Mouse (Mus musculus): Measurements from ENCODE around the gene Tor3a. TPM values are rescaled to one million over a fixed set of nuclear protein-coding genes. Genes with fewer than 3 reads are reported as not detected.
"Not testable (repeated sequence)": the region's sequence is repeated elsewhere in the genome, so short reads cannot be mapped to it uniquely, and the experiment has no call there.

The Tor3a gene
- polyA plus RNA-seq, 1 experiment from 2014 or later: 19.9 TPM

GRCm38 (mm10) chr1:156667141-156667926 lies 6.8 kb downstream of the Tor3a start:
- H3K4me2 ChIP-seq (ENCODE audit: low read length): no peak overlapping the region
- TF ChIP-seq CTCF (IDR thresholded peaks at IDR 0.05; ENCODE audit: low read depth): no peak
- no peaks in the 10 kb centered on the region for H3K4me1 ChIP-seq (replicated peaks; ENCODE audit: insufficient read depth, low read length)
- H3K9me3 ChIP-seq (replicated peaks; ENCODE audit: low read length): no peaks in the 10 kb centered on the region
- no peaks in the 10 kb centered on the region for H3K36me3 ChIP-seq (ENCODE audit: insufficient read depth, low read length)
- no peak for ATAC-seq (replicated peaks; ENCODE audit: low FRiP score, low read depth)
- no peak overlapping the region for H3K4me3 ChIP-seq (replicated peaks; ENCODE audit: low read depth, low read length)
- WGBS: 87% methylated on average over 23 of the region's 23 CpGs
- no peak for DNase-seq (ENCODE audit: low spot score)
- H3K9ac ChIP-seq (ENCODE audit: low read depth, low read length): no peak overlapping the region
- H3K27ac ChIP-seq: no peak overlapping the region
- no peaks in the 10 kb centered on the region for H3K27me3 ChIP-seq (ENCODE audit: insufficient read depth, low read length)

GRCm38 (mm10) chr1:156665777-156666176 lies 8.4 kb downstream of the Tor3a start:
- ATAC-seq (replicated peaks; ENCODE audit: low FRiP score, low read depth) (no peak), DNase-seq (ENCODE audit: low spot score) (no peak)
- no peak for TF ChIP-seq CTCF (IDR thresholded peaks at IDR 0.05; ENCODE audit: low read depth)
- WGBS: 92% methylated on average over 8 of the region's 8 CpGs
- Histone ChIP-seq H3K4me1 (replicated peaks; ENCODE audit: insufficient read depth, low read length) (no peaks in the 10 kb centered on the region), H3K9ac (ENCODE audit: low read depth, low read length) (no peak overlapping the region), H3K4me2 (ENCODE audit: low read length) (no peak overlapping the region), H3K9me3 (replicated peaks; ENCODE audit: low read length) (no peaks in the 10 kb centered on the region), H3K27me3 (ENCODE audit: insufficient read depth, low read length) (no peaks in the 10 kb centered on the region), H3K36me3 (ENCODE audit: insufficient read depth, low read length) (no peaks in the 10 kb centered on the region), H3K27ac (no peak overlapping the region), H3K4me3 (replicated peaks; ENCODE audit: low read depth, low read length) (no peak overlapping the region)

- 71% methylated on average over 20 of the region's 21 CpGs for WGBS
- not testable (repeated sequence) for ATAC-seq (replicated peaks; ENCODE audit: low FRiP score, low read depth)
Measured at GRCm38 (mm10) chr1:156660660-156661236, 13.4 kb downstream of the Tor3a start.

DNA sequence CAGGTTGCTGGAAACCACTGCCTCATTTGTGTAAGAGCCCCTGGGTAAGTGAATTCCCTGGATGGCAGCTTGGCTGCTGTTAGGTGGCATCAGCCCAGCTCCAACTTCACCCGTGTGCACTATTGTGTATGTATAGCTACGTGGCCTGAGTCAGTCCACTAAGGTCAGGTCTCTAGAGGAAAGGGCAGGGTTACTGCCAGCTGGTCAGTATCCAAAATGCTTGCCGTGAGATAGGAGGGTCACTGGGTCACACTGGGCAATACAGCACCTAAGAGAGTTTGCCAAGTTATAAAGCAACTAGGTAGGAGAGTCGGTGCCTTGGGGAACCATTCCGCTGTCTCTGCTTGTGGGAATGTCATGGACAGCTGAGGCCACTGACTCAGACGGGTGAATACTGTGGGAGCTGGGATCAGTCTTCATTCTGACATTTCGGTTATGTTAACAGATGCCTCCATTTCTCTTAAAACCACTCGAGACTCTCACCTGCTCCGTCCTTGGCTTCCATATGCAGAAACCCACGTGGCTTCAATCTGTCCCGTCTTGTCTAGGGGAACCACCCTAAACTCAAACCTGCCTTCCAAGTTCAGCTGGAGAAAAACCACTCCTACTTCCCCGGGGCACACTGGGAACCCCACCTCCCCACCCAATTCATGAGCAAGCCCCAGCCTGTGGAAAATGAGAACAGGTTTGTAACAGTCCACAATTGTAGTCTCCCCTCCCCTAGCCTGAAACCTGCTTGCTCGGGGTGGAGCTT lies 14.1 kb downstream of the Tor3a start:
- H3K4me3 ChIP-seq (replicated peaks; ENCODE audit: low read depth, low read length): no peak overlapping the region
- no peak overlapping the region for H3K9ac ChIP-seq (ENCODE audit: low read depth, low read length)
- H3K4me1 ChIP-seq (replicated peaks; ENCODE audit: insufficient read depth, low read length): no peaks in the 10 kb centered on the region
- ATAC-seq (replicated peaks; ENCODE audit: low FRiP score, low read depth) (no peak), DNase-seq (ENCODE audit: low spot score) (no peak)
- no peak for TF ChIP-seq CTCF (IDR thresholded peaks at IDR 0.05; ENCODE audit: low read depth)
- no peaks in the 10 kb centered on the region for H3K27me3 ChIP-seq (ENCODE audit: insufficient read depth, low read length)
- H3K36me3 ChIP-seq (ENCODE audit: insufficient read depth, low read length): 0 out of 2 replicates have a peak, but pooled peaks cover 3% of the 10 kb centered on the region
- 68% methylated on average over 13 of the region's 13 CpGs for WGBS
- no peak overlapping the region for H3K4me2 ChIP-seq (ENCODE audit: low read length)
- no peaks in the 10 kb centered on the region for H3K9me3 ChIP-seq (replicated peaks; ENCODE audit: low read length)
- no peak overlapping the region for H3K27ac ChIP-seq

More at GRCm38 (mm10) chr1:156660660-156661236, 13.4 kb downstream of the Tor3a start:
- not testable (repeated sequence) for H3K27me3 ChIP-seq (ENCODE audit: insufficient read depth, low read length); H3K36me3 ChIP-seq (ENCODE audit: insufficient read depth, low read length); H3K4me1 ChIP-seq (replicated peaks; ENCODE audit: insufficient read depth, low read length); DNase-seq (ENCODE audit: low spot score); H3K27ac ChIP-seq; H3K4me3 ChIP-seq (replicated peaks; ENCODE audit: low read depth, low read length); H3K9me3 ChIP-seq (replicated peaks; ENCODE audit: low read length); H3K4me2 ChIP-seq (ENCODE audit: low read length); H3K9ac ChIP-seq (ENCODE audit: low read depth, low read length)

DNA sequence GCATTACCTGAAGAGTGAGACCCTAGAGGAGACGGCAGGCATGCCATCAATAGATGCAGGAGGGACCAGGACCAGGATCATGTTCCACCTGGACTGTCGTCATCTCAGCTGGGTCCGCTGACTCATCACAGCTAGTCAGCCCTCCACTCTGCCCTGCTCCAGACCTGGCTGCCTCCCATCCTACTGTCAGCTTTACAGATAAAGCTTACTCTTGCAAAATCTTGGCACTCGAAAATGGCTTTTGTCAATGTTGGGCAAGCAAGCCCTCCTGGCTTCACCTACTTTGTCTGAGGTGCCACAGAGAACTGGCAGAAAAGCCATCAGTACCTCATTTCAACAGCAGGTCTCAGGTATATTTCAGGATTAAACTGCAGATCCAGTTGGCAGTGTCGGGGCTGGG lies 15.5 kb downstream of the Tor3a start:
- Histone ChIP-seq H3K4me2 (ENCODE audit: low read length) (no peak overlapping the region), H3K9me3 (replicated peaks; ENCODE audit: low read length) (no peaks in the 10 kb centered on the region), H3K9ac (ENCODE audit: low read depth, low read length) (no peak overlapping the region), H3K36me3 (ENCODE audit: insufficient read depth, low read length) (0 out of 2 replicates have a peak, but pooled peaks cover 3% of the 10 kb centered on the region), H3K27me3 (ENCODE audit: insufficient read depth, low read length) (no peaks in the 10 kb centered on the region), H3K4me3 (replicated peaks; ENCODE audit: low read depth, low read length) (no peak overlapping the region), H3K4me1 (replicated peaks; ENCODE audit: insufficient read depth, low read length) (0 out of 2 replicates have a peak, but pooled peaks cover 3% of the 10 kb centered on the region), H3K27ac (no peak overlapping the region)
- DNase-seq (ENCODE audit: low spot score): no peak
- TF ChIP-seq CTCF (IDR thresholded peaks at IDR 0.05; ENCODE audit: low read depth): no peak
- 67% methylated on average over 5 of the region's 5 CpGs for WGBS
- ATAC-seq (replicated peaks; ENCODE audit: low FRiP score, low read depth): no peak

DNA sequence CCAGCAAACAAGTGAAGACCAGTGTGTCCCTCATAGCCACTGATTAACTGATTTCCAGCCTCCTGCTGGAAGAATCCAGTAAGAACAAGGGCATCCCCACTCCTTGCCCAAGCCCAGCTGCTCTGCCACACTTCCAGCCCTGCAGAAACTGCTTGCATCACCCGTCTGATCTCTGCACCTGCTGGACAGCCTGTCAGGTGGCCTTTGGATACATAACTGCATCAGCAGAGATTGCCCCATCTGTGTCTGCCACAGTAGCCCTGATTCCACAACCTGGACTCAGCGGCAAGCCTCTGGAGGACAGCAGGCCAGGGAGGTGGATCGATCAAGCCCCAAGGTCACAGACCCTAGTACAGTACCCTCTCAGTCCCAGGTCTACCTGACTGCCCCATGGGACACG lies 16.6 kb downstream of the Tor3a start:
- H3K4me2 ChIP-seq (ENCODE audit: low read length): no peak overlapping the region
- DNase-seq (ENCODE audit: low spot score) (peak; percentile 37), ATAC-seq (replicated peaks; ENCODE audit: low FRiP score, low read depth) (peak; percentile 82)
- no peak overlapping the region for H3K27ac ChIP-seq
- no peaks in the 10 kb centered on the region for H3K27me3 ChIP-seq (ENCODE audit: insufficient read depth, low read length)
- 76% methylated on average over 4 of the region's 4 CpGs for WGBS
- H3K9ac ChIP-seq (ENCODE audit: low read depth, low read length): no peak overlapping the region
- TF ChIP-seq CTCF (IDR thresholded peaks at IDR 0.05; ENCODE audit: low read depth): peak; percentile 29; the same call in 1 of the 2 replicates
- H3K4me1 ChIP-seq (replicated peaks; ENCODE audit: insufficient read depth, low read length): 0 out of 2 replicates have a peak, but pooled peaks cover 3% of the 10 kb centered on the region
- no peaks in the 10 kb centered on the region for H3K9me3 ChIP-seq (replicated peaks; ENCODE audit: low read length)
- no peak overlapping the region for H3K4me3 ChIP-seq (replicated peaks; ENCODE audit: low read depth, low read length)
- H3K36me3 ChIP-seq (ENCODE audit: insufficient read depth, low read length): 0 out of 2 replicates have a peak, but pooled peaks cover 3% of the 10 kb centered on the region
